Mouse (Mus musculus) left cerebral cortex, adult 11 months (tissue): Measurements from ENCODE around the gene Akap13.

Experiments
- DNase-seq: peaks from one replicate; pipeline ENCODE4 v3.0.0; 2022; ENCODE audit warnings: low spot score

Gene Akap13

GRCm38 (mm10) chr7:75559119-75559518 lies 103.8 kb downstream of the Akap13 start:
- no peak for DNase-seq

DNA sequence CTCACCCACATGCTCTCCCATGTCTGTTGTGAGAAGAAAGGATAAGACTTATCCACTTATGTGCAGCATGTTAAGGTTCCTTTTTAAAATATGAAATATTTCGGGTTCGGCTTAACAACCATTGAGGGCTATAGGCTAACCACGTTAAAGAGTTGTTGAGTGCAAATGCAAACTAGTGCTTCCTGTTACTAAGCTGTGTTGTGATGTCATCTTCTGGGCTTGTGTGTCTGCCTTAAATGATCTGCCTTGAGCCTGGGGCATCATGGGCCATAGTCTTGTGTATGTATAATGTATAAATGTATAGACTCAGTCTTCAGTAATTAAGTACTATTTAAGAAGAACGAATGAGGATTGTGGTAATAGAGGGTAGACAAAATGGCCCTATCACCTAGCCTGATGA lies 104.6 kb downstream of the Akap13 start:
- DNase-seq = no peak

GRCm38 (mm10) chr7:75560566-75560965 lies 105.2 kb downstream of the Akap13 start:
- DNase-seq = no peak

DNA sequence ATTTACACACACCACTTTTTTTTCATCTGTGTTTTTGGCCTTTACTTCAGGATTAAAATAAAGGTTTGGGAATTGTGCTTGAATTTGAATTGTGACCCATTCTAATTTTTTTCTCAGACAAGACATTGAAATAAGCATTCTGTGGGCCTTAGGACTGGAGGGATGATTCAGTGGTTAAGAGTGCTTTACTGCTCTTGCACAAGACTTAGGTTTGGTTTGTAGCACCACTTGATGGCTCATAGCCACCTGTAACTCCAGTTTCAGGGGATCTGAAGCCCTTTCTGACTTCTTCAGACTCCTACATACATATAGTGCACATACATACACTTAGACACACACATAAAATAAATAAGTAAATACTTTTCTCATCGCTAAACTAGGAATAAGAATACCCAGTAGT lies 105.8 kb downstream of the Akap13 start:
- DNase-seq = no peak

DNA sequence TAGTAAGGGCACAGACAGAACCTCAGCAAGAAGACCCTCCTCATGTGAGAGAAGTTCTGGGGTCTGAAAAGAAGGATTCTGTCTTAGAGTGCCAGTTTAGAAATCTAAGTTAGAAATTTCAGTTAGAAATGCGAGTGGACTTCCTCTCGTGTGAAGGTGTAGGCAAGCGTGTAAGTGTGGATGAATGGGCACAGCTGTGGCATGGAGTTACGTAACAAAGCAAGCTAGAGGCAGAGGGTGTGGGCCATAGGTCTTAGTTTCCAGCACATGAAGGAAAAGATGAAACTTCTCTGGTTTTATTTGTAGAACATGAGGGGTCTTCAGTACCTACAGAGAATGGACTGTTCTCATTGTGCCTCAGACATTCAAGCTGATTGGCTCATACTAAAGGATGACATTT lies 112.9 kb downstream of the Akap13 start:
- no peak for DNase-seq

DNA sequence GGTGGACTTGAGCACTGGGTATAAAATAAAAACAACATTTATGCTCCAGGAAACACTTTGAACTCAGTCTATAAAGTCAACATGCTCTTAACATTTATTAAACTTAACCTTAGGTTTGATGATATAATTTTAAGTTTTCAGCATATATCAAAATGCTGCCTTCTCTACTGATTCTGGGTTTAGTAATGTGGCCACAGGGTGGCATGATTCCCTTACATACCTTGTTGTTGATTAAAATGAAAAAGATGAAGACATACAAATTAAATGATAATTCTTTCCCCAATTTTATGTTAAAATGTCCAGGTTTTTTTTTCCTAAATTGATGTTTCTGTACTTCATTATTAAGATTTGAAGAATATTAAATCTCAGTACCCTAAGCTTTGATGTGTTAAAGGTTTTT lies 113.5 kb downstream of the Akap13 start:
- no peak for DNase-seq

DNA sequence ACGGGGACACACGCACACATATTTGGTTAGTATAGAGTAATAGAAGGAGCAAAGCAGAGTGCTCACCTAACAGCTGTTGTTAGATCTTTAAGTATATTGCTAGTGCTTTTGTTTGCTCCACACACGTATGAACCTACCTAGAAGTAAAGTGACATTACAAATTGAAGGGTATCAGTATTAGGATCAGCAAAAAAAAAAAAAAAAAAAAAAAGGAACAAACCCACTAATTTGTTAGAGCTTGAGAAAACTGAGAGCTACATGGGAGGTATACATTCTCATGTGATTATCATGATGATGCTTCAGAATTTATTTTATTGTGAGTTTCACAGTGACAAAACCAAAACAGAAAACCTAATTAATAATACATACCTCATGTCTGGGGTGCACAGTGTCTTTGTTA lies 114.9 kb downstream of the Akap13 start:
- no peak for DNase-seq

DNA sequence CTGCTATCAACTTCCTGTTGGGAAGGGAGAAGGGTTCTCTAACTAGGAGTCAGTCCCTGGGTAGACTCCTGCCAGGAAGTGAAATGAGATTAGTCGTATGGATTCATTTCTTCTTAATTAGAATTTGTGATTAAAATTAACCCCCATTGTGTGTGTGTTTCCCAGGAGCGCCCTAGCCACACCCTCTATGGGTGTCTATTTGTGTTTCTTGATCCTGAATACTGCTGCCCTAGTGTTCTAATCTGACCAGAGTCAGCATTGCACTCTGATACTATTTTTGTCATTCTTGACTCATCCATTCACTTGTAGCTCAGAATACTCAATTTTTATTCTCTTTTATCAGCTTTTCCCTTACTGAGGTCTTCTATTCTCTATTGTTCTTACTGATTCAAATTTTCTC lies 115.7 kb downstream of the Akap13 start:
- DNase-seq = no peak

- DNase-seq = no peak
Measured at GRCm38 (mm10) chr7:75572127-75572526, 116.8 kb downstream of the Akap13 start.

- no peak for DNase-seq
Measured at GRCm38 (mm10) chr7:75575120-75575649, 119.9 kb downstream of the Akap13 start.

- DNase-seq = no peak
Measured at GRCm38 (mm10) chr7:75575800-75576585, 120.7 kb downstream of the Akap13 start.

DNA sequence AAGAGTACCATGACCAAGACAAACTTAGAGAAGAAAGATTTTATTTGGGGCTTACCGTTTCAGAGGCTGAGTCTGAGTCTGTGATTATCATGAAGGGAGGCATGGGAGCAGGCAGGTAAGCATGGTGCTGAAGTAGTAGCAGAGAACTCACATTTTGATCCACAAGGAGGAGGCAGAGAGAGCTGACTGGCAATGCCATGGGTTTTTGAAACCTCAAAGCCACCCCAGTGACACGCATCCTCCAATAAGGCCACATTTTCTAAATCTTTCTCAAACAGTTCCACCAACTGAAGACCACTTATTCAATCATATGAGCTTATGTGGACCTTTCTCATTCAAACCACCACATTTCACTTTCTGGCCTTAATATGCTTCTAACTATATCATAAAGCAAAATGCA lies 121.5 kb downstream of the Akap13 start:
- no peak for DNase-seq

- DNase-seq = no peak
Measured at GRCm38 (mm10) chr7:75577353-75577752, 122.0 kb downstream of the Akap13 start.

DNA sequence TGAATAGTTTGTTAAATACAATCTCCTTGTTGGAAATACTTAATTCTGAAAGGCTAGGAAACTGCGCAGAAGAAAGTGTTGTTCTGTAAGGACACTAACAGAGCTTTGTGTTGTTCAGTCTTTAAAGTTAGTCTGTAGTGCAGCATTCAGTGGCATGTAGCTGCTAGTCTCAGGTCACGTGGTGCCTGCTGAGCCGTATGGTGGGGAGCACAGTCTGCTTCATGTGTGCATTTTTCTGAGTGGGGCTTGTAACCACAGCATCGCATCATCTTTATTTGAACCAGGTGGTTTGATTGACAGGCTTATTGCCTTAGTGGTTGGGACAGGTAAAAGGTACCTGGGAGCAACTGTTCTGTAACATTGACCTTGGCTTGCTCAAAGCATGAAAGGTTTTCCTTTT lies 123.3 kb downstream of the Akap13 start:
- DNase-seq = no peak

DNA sequence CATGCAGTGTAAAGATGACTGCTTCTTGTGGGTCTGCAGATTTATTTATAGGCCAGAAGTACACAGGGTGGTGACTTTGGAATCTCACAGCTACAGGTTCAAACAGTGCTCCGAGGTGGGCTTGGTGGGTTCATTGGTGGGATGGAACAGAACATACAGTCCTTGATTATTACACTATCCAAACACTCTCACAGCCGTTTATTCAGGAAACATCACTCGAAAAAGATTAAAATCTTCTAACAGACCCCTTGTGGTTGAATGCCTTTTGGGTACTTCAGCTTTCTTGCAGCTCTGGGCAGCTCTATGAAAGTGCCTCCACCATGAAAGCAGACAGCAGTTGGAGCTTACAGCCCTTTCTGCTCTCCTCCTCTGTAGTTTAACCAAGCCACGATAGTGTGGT lies 126.8 kb downstream of the Akap13 start:
- DNase-seq = no peak

DNA sequence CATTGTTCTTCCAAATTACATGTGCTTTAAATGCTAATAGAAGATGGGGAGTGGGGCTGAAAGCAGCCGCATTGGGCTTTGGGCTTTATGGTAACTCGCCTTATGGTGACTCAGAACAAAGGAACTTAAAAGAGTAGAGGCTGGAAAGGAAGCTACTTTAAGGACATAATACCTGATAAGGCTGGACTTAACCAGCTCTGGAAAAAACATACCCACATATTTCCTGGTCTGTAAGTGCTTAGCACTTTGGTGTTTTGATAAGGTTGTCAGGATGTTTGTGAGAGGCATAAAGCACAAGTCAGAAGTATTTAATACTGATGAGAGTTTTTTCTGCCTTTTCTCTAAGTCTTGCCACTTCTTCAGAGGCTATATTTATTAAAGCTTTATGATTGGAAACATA lies 128.8 kb downstream of the Akap13 start:
- no peak for DNase-seq

GRCm38 (mm10) chr7:75585409-75585808 lies 130.1 kb downstream of the Akap13 start:
- no peak for DNase-seq

DNA sequence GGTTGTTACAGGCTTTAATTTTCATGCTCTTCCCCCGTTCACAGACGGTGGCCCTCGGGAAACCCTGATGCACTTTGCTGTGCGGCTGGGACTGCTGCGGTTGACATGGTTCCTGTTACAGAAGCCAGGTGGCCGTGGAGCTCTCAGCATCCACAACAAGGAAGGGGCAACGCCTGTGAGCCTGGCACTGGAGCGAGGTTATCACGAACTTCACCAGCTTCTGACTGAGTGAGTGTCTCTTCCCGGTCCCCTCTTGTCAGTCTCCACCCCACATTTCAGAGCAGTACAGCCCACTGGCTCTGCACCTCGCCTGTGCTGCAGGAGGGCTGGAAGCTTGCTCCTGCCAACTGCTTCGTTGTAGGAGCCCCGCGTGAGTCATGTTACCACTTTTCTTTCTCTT lies 130.8 kb downstream of the Akap13 start:
- no peak for DNase-seq

DNA sequence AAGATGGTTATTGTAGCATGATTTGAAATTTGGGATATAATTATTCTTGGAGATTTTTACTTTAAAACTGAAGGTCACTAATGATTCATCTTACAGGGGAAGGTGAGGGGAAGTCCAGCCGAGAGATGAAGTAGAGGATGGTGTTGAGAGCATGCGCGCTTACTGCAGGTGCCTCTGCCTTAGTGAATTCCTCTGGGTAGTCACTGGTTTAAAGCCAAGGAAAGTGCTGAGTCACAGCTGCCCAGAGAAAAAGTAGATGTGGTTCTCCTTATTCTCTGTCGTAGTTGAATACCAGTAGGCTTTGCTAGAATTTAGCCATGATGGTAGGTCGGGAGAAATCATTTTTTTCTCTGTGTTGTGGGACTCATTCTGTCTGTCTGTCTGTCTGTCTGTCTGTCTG lies 132.4 kb downstream of the Akap13 start:
- DNase-seq = no peak

DNA sequence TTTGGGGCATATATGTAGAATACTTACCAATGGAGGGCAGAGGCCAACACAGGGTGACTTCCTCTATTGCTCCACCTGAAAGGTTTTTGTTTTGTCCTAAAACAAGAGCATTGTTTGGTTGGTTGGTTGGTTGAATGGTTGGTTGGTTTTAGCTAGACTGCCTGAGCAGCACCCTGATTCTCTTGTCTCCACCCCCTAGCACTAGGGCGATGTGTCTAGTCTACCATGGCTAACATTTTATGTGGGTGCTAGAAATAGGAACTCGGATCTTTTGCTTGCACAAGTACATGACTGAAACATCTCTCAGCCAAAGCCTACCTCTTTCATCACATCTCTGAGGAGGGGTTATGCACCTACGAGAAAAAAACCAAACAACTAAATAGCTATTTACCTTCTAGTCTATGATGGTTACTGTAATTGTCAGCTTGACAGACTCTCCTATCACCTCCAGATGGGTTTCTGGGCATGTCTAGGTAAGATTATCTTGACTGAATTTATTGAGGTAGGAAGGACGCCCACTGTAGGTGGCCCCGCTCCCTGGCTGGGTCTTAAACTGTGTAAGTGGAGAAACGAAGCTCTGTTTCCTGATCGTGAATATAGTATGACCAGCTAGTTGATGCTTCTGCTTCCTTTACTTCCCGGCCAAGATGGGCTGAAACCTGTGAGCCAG lies 134.1 kb downstream of the Akap13 start:
- DNase-seq = no peak

DNA sequence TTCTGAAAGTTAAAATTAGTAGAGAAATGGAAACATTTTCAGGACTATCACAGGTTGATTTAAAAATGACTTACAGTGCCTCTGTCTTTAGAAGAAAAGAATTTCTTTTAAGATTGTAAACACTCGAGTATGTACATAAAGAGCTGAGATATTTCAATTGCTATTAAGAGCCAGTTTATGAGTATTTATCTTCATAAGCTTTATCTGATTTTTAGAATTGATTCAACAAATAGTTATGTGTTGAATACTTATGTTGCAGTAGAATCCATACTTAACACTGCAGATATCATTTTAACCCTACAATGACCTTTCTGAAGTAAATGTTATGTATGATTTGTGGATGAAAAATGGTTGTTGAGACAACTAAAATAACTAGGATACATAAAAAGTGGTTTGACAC lies 136.6 kb downstream of the Akap13 start:
- DNase-seq = no peak

DNA sequence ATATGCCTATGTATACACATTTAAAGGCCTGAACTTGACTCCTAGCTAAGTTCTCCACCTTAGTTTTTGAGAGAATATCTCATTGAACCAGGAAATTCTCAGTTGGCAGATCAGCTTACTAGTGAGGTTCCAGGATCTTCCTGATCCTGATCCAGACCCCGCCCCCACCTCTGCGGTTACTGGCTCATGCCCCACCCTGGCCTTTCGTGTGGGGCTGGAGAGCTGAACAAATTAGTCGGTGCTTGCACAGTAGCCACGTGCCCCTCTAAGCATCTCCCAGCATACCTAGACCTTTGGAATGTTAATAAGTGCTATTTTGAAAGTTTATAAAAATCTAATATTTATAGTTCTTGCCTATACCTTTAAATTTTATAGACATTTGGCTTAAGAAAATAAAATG lies 139.5 kb downstream of the Akap13 start:
- no peak for DNase-seq

GRCm38 (mm10) chr7:75595268-75595667 lies 139.9 kb downstream of the Akap13 start:
- DNase-seq = no peak
